Mouse (Mus musculus) testis, adult 10 weeks (tissue): ENCODE results near the gene Gpr19. TPM values are rescaled to one million over a fixed set of nuclear protein-coding genes. Genes with fewer than 3 reads are reported as not detected.

ENCODE experiments used
- polyA plus RNA-seq: library from polyadenylated mRNA; stranded (reverse); fragments of 350-450 nt; fragmentation: Illumina TruSeq; extraction: RNeasy Lipid Tissue Mini Kit (QIAGEN cat#74804); gene quantifications from one replicate; pipeline ENCODE4 v1.2.3, GENCODE M21; 2014; ENCODE audit warnings: low read depth, low replicate concordance

Gpr19 gene
- 13.3 TPM for polyA plus RNA-seq

DNA sequence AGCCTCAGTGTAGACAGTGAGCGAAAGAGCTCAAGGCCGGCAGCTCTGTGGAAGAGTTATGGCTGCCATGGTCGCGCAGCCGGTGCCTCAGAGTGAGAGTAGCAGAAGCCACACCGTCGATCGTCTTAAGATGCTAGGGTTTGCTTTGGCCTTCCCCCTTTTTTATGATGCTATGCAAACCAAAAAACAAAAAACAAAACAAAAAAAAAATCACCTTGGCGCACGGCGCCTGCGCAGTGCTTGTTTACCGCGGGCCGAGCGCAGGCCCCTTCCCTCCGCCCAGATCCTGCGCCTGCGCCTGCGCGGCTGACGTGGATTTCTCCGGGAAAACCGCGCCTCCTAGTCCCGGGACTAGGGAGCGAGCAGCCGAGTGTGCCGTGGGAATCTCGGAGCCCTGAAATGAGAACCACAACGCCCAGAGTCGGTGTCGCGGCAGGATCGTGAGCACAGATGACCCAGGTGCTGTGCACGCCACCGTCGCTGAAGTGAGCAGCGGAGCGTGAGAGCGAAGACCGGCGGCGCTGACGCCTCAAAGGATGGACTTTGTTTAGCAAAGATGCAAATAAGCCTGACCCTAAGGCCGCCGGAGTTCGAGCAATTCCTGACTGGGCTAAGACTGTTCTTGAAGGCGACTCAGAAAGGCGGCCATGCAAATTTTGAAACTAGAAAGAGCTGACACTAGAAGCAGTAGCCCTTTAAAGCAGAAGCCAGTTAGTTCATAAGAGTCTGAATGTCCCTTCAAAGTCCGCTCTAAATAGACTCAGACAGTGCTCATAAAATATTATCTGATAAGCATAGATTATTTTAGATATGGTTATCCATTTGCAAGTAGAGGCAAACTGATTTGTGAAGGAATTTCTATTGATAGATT is at the start of gene Gpr19:
Gene Gpr19 (minus strand): TSS at position 484 of the 871 bp plus-strand sequence.

DNA sequence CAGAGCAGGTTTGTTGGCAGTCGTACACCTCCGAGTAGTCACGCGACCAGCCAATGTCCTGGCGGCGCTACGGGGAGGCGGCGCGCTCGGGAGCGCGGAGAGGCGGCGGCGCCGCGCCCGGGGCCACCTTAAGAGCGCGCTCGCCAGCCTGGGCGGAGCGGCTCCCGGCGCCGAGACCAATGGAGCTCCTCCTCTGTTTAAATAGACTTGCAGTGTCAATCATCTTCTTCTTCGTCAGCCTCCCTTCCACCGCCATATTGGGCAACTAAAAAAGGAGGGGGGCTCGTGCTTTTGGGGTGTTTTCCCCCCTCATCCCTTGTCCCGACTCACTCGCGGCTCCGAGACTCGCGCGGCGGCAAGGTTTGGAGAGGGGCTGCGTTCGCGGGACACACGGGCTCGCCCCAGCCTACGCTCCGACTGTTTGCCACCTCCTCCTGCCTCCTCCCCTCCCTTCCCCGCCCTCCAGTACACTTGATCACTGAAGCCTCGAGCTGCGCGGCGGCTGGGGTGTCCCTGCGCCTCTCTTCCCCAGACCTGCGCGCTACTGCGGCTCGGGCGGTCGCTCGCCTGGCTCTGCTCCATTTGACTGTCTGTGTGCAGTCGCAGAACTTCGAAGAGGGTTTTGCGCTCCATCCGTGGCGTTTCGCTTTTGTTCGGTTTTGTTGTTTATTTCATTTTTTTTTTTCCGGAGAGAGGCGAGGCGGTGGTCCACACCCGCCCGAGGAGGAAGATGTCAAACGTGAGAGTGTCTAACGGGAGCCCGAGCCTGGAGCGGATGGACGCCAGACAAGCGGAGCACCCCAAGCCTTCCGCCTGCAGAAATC is 22.0 kb upstream of the Gpr19 start, which contains the start of gene Cdkn1b:
Gene Cdkn1b (plus strand): TSS at position 212 of the 824 bp plus-strand sequence.

DNA sequence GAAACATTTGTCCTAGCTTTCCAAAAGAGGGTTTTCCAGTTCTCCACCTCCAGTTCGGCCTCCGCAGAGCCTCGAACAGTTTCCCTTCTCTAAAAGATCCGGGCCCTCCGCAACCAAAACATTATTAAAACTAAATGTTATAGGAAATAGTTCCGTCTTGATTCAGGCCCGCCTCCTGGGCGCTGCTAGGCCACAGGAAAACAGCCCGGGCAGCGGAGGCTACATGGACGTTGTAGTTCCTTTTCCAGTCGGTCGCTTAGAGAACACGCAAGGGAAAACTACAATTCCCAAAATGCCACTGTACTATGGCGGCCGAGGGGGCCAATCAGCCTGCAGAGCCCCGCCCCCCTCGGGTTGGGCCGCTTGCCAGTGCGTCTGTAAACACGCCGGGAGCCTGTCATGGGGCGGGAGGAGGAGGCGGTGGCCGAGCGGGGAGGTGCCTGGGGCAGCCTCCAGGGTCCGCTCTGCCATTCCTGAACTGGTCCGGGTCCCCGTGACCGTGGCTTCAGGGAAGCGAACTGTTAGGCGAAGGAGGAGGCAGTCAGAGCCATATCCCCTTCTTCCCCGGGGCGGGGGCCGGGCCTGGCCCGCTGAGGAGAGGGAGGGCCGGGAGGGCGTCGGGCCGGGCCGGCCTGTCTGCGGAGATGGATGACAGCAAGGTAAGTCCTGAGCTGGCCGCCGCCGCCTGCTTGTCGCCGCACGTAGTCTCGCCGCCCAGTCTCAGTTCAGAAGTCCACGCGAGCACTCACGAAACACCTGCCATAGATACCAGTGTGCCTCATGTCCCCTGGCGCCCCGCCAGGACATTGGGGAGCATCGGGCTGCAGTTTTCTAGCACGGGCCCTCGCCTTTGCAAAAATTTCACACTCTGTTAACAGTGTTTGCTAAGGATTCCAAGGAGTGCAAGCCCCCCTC is 68.3 kb downstream of the Gpr19 start, which contains the start of gene Crebl2:
Gene Crebl2 (plus strand): TSS at position 369 of the 915 bp plus-strand sequence.

Other genes starting within 250 kb of the Gpr19 start
- gene Dusp16, start 106.0 kb downstream of the Gpr19 start, polyA plus RNA-seq = 37.1 TPM
- gene Crebl2, start 68.4 kb downstream of the Gpr19 start, polyA plus RNA-seq = 14.2 TPM
- gene Cdkn1b, start 21.8 kb upstream of the Gpr19 start, polyA plus RNA-seq = 13.1 TPM
- gene Apold1, start 83.1 kb upstream of the Gpr19 start, polyA plus RNA-seq = 0.56 TPM
- gene Ddx47, start 113.0 kb upstream of the Gpr19 start, polyA plus RNA-seq = 73.5 TPM
- not detected for gene Gprc5a, start 167.1 kb upstream of the Gpr19 start, polyA plus RNA-seq
- not detected for gene Gprc5d, start 219.7 kb upstream of the Gpr19 start, polyA plus RNA-seq